Mouse (Mus musculus) cerebellum, postnatal 4 days (tissue): ENCODE results near the gene Gm28230.

Experiments
- DNase-seq, 2 experiments: peaks; one replicate each; pipeline ENCODE4 v3.0.0; 2022; ENCODE audit warnings: low spot score in 2 of 2, mixed read lengths in 1 of 2

Gene Gm28230

GRCm38 (mm10) chr2:74738623-74739475 is 12.3 kb downstream of the Gm28230 start:
- DNase-seq, result no peak

GRCm38 (mm10) chr2:74739476-74739800 is 12.9 kb downstream of the Gm28230 start:
- DNase-seq, result no peak

DNA sequence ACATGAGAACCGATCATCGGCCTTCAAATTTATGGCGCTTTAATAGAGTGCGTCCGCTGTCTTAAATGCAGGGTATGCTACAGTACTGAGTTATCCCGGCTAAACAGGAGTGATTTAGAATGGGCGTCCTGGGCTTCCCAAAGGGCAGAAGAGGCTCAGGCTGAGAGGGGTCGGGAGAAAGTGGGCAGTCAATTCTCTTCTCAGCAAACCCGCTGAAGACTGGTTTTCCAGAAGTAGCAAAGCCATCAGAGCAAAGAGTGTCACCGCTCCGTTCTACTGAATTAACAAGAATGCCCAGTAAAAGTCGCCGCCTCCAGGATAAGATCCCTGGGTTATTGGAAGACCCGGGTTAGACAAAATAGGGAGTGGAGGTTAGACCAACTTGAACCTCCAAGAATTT is 13.3 kb downstream of the Gm28230 start:
- no peak for DNase-seq

DNA sequence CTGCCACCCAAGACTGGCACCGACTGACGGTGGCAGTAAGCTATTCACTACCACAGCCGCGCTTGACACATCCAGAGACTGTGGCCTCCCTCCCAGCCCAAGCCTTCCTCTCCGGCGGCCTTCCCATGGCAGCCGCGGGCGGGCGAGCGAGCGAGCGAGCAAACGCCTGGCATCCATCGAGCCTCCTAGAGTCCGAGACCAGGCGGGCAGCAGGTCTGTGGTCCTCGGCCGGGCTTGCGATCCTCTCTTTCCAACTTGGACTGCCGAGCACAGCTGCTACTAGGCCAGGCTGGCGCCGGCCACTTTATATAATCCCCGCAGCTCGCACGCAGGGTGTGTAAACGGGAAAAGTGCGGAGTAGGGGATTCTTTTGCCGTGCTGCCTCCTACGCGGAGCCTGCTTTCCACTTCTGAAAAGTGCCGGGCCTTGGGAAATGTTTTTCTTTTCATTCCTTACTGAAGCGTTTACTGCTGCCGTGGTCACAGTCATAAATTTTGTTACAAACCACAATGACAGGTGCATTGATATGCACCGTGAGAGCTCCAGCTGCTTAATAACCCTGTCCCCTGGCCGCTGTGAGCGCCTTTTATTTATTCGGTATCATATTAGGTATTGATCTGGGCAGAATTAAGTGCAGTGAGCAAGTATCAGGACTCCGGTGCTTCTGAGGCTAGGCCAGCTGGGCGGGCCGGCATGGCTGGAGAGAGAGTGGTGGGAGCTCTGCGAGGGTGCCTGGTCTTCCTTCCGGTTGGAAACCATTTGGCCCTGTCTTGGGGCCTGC is 14.0 kb downstream of the Gm28230 start:
- no peak for DNase-seq

- no peak for DNase-seq
These were observed 14.9 kb downstream of the Gm28230 start for GRCm38 (mm10) chr2:74741252-74741978.

DNA sequence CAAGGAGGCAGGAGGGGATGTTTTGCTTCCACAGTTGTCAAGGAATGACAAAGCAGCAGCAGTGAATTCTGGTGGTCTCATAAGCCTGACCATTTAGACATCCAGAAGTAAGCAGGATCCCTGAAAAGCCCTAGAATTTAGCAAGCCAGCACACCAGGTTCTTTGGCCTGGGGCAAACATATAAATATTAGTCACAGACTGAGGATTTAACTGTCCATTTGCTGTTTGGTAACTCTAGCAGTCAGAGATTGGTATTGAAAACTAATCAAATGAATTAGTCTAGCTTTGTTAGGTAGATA is 15.4 kb downstream of the Gm28230 start:
- no peak for DNase-seq

GRCm38 (mm10) chr2:74745540-74746297 is 19.2 kb downstream of the Gm28230 start:
- DNase-seq, result no peak

- DNase-seq, result no peak
These were observed 19.9 kb downstream of the Gm28230 start for GRCm38 (mm10) chr2:74746298-74746921.

GRCm38 (mm10) chr2:74747006-74747405 is 20.5 kb downstream of the Gm28230 start:
- no peak for DNase-seq

DNA sequence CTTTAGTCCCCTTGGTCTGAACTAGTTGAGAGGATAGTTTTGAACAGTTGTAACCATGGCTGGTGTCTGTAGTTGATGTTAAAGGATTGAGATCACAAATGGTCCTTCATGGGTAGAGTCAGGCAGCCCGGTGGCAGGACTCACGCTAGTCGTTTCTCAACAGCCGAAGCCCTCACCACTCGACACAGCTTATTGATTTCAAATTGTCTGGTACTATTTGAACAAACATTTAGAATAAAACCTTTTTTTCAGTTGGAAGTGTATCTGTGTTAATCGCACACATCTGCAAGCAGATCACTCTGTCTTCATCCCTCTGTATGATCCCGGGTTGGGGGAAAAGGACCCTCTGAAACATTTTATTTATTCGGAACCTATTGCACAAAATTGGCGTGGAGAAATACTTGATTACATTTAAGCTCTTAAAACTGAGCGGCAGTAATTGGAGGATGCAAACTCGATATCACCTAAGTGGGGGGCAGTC is 21.2 kb downstream of the Gm28230 start:
- no peak for DNase-seq

- no peak for DNase-seq
These were observed 22.0 kb downstream of the Gm28230 start for GRCm38 (mm10) chr2:74748436-74748995.

- DNase-seq, result no peak
These were observed 23.0 kb downstream of the Gm28230 start for GRCm38 (mm10) chr2:74749337-74750121.

DNA sequence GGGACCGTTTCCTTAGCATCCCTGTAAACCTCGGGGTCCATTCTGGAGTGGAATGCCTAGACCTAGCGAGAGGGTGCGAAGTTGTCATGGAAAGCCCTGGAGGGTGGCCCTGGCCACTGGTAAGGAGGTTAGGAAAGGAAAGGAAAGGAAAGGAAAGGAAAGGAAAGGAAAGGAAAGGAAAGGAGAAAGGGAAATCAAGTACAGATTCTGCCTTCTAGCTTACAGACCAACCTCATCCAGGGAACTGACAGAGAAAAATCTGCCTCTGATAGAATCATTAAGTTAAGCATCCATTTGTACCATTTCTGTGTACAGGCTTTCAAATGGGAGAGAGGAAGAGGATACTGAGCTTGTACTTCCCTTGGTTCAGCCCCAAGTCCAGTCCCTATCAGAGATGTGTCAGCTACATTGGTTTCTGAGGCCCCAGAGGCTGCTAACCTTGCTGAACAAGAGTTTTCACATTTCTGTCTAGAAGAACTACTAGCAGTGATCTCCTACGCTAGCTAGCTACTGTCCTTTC is 24.3 kb downstream of the Gm28230 start:
- DNase-seq, result no peak

DNA sequence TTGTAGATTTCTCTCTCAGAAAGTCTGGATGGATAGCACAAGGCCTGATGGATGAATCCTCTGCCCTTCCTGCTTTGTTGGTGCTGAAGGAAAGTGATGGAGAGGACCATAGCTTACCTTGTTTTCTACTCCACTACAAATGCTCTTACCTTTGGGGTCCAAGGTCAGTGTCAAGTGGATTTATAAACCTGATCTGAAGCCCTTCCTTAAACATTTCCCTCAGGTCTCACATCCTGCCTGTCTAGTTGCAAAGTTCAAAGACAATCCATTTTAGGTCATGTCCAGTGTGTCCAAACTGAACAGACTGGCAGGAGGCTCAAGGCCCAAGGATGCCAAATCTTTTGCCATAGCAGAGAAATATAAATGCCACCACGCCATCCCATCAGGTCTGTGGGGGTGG is 25.3 kb downstream of the Gm28230 start:
- no peak for DNase-seq

DNA sequence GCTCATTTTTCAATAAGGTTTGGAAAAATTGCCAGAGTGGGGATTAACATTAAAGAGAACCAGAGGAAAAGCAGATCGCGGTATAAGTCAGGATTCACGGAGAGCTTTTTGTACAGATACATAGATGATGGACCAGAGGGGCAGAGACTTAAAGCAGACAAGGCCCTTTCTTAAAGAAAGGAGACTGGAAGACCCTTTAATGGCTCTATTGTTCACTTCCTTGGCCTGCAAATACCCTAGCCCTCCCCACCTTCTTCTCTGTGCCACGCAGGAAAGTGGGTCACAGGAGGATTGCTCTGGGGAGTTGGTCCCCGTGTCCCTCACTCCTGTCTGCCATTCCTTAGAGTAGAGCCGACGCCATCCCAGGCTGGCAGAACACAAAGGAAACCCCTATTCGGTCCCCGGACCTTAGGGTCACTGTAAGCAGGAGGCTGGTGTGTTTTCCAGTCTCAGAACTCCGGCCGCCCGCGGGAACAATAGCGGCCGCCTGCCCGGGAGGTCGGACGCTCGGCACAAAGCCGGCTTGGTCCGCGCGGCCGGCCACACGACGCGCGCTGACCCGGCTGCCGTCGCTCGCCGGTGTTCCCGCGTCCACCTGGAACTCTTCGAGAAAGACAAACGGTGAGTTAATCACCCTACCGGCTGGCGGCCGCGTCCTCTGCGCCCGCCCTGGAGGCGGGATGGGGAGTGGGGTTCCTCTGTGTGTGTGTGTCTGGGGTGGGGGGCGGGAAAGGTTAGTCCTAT is 26.1 kb downstream of the Gm28230 start:
- DNase-seq, result no peak

DNA sequence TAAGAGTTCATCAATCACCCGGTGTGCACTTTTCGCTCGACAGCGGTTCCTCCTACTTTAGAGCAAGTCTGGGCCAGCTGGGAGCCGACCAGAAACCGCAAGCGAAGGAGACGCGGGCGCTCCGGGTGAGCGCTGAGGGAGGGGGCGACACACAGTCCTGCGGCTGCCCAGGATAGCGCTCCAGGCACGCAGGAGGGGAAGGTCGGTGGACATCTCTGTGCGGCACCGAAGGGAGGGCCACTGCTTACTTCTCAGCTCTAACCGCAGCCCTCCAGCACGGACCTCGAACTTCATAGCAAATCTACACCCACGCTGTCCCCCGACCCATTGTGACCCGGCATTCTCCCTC is 26.6 kb downstream of the Gm28230 start:
- DNase-seq, result no peak

DNA sequence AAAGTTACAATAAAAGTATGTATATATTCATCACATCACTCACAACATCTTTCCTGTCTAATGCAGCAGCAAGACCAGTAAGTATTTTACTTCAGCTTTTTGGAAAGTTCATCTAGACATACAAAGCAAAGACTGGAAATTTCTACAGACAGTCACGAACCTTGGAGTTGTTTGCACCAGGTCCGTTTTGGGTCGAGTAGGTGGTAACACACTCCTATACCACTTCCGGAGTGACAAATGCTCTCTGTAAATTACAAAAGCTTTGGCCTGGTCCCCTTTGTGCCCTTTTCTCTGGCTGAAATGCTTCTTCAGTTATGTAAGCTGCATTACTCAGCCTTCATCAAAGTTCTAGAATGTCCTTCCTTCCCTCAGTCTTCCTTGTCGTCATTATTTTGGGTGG is 27.2 kb downstream of the Gm28230 start:
- DNase-seq, result no peak

DNA sequence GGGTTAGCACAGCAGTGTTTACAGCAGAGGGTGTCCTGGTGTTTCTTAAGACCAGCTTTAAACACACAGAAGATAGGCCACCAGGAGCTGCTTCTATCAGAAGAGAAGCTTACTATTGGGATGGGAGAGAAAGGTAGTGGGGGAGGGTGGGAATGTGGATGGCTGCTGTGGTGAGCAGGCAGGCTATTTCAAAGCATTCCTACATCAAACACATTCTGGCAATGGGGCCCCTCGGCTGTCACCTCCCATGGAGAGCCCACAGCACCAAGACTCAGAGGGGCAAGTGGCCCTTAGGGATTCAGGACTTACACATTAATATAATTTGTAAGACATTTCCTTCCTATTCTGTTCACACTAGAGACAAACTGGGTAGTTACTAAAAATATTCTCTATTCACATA is 33.6 kb downstream of the Gm28230 start:
- no peak for DNase-seq

GRCm38 (mm10) chr2:74761941-74762340 is 35.4 kb downstream of the Gm28230 start:
- no peak for DNase-seq
